Mouse (Mus musculus) limb, embryonic 14.5 days (tissue): ENCODE measurements at regions not wholly inside any gene's neighbourhood (a gene's known extent, or its start where the extent isn't known, plus 50 kb on each side); places are given as distances from the start of the nearest gene placed in this dataset.

Experiments used
- ATAC-seq: fragments of 200-750 bp; cut with Nextera tagmentation; 2 replicates; pipeline ENCODE4 v1.8.0; 2017; ENCODE audit warnings: low read depth, moderate number of reproducible peaks, moderate TSS enrichment; ENCODE audit not compliant: low FRiP score
- DNase-seq: peaks from one replicate; pipeline ENCODE4 v3.0.0-alpha.2; 2015; ENCODE audit warnings: low spot score
- H3K27ac ChIP-seq: fragments of 300-500 bp; sonication (generic); replicated peaks from 2 replicates; pipeline ENCODE4 v1.5.1; 2014; ENCODE audit warnings: low read depth, mild to moderate bottlenecking, low read length, moderate library complexity, mixed read lengths
- H3K27me3 ChIP-seq: fragments of 300-500 bp; sonication (generic); 2 replicates; pipeline ENCODE4 v1.6.1; 2014; ENCODE audit warnings: low read length, mixed read lengths; ENCODE audit not compliant: control insufficient read depth, insufficient read depth
- H3K36me3 ChIP-seq: fragments of 300-500 bp; sonication (generic); 2 replicates; pipeline ENCODE4 v1.6.1; 2014; ENCODE audit warnings: mild to moderate bottlenecking, low read length, moderate library complexity, mixed read lengths; ENCODE audit not compliant: control insufficient read depth, insufficient read depth
- H3K4me1 ChIP-seq: fragments of 300-500 bp; sonication (generic); 2 replicates; pipeline ENCODE4 v1.6.1; 2014; ENCODE audit warnings: antibody characterized with exemption, low read length, mixed read lengths; ENCODE audit not compliant: control insufficient read depth, insufficient read depth
- H3K4me2 ChIP-seq: fragments of 300-500 bp; sonication (generic); replicated peaks from 2 replicates; pipeline ENCODE4 v1.6.1; 2014; ENCODE audit warnings: low read depth, mild to moderate bottlenecking, low read length, moderate library complexity; ENCODE audit not compliant: severe bottlenecking
- H3K4me3 ChIP-seq: fragments of 300-500 bp; sonication (generic); replicated peaks from 2 replicates; pipeline ENCODE4 v1.5.1; 2014; ENCODE audit warnings: low read length
- H3K9ac ChIP-seq: fragments of 300-500 bp; sonication (generic); 2 replicates; pipeline ENCODE4 v1.6.1; 2014; ENCODE audit warnings: mild to moderate bottlenecking, low read depth, low read length, moderate library complexity; ENCODE audit not compliant: severe bottlenecking
- H3K9me3 ChIP-seq: fragments of 300-500 bp; sonication (generic); 2 replicates; pipeline ENCODE4 v1.6.1; 2016; ENCODE audit warnings: low read length; ENCODE audit not compliant: control insufficient read depth
- POLR2A ChIP-seq: fragments of 200-500 bp; IDR thresholded peaks from 2 replicates; pipeline ENCODE4 v1.8.0; 2012; ENCODE audit warnings: inconsistent platforms, mild to moderate bottlenecking, moderate library complexity, borderline replicate concordance; ENCODE audit not compliant: insufficient read depth, insufficient read length; ENCODE audit errors: extremely low read depth
- WGBS: fragments of 180-500 bp; shearing (Covaris S2); extraction: QIAGEN DNeasy Blood & Tissue Kit; methylation state at CpG from one replicate; pipeline ENCODE4 v1.1.7; 2014; 5-methylcytosine and 5-hydroxymethylcytosine counted together

DNA sequence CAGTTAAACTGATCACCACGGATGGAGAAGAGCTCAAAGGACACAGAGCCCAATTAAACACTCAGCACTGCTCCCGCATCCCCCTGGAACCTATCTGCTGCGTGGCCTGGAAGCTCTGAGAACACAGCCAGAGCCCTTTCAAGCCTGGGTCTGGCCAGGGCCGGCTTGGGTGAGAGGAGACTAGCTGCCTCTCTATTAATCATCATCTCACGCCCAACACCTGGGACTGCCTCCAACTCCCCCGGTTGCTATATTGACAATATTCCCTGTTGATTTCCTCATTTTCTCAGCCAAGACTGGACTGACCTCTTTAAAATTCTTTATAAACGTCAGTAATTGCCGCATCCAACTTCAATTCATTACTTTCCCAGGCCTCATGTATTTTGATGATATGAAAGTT lies 133.7 kb upstream of the Irx1 start:
- no peaks in the 10 kb centered on the region for H3K36me3 ChIP-seq
- DNase-seq (no peak), ATAC-seq (no peak)
- no peak overlapping the region for H3K9ac ChIP-seq
- H3K4me1 ChIP-seq, result no peaks in the 10 kb centered on the region
- WGBS, result 31% methylated on average over 8 of the region's 8 CpGs
- H3K4me2 ChIP-seq, result no peak overlapping the region
- no peak for TF ChIP-seq POLR2A
- no peaks in the 10 kb centered on the region for H3K27me3 ChIP-seq
- no peak overlapping the region for H3K4me3 ChIP-seq
- H3K27ac ChIP-seq, result no peak overlapping the region
- no peaks in the 10 kb centered on the region for H3K9me3 ChIP-seq

DNA sequence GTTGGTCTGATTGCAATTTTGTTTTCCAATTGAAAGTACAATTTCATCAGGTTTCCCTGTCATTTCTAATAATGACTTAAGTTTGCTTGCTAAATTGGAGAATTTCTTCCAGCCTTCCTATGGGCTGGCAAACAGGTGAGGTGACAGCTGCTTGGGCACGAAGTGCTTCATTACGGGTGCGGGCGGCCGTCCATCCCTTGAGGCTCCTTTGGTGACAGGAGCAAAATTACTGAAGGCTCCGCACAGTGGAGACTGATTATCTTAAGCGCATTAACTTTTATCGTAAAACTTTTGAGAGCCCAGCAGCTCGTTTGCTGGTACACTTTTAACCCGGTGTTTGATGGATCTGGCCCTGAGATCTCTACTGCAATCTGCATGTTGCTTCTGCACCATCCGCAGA lies 134.3 kb upstream of the Irx1 start:
- Histone ChIP-seq H3K27ac (no peak overlapping the region), H3K9me3 (no peaks in the 10 kb centered on the region), H3K4me1 (no peaks in the 10 kb centered on the region), H3K4me2 (no peak overlapping the region), H3K9ac (no peak overlapping the region), H3K27me3 (no peaks in the 10 kb centered on the region), H3K36me3 (no peaks in the 10 kb centered on the region), H3K4me3 (no peak overlapping the region)
- DNase-seq, result no peak
- ATAC-seq, result no peak
- 42% methylated on average over 11 of the region's 11 CpGs for WGBS
- no peak for TF ChIP-seq POLR2A

DNA sequence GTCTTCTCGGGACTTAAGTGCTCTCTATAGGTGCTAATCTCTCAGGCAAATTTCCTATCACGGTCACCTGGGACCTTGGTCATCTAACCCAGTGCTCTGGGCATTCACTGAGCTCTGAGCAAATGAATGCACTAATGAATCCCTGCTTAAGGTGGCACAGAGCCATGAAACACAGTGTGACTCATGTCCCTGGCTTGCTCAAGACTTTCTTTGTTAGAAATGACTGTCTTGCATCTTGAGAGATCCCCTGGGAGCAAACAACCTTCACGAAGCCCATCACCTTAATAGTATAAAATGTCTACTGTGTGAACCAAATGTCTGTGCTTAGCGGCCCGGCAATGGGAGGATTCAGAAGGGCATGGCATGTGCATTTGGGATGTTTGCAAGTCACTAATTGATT lies 137.2 kb upstream of the Irx1 start:
- TF ChIP-seq POLR2A, result no peak
- 87% methylated on average over 5 of the region's 5 CpGs for WGBS

DNA sequence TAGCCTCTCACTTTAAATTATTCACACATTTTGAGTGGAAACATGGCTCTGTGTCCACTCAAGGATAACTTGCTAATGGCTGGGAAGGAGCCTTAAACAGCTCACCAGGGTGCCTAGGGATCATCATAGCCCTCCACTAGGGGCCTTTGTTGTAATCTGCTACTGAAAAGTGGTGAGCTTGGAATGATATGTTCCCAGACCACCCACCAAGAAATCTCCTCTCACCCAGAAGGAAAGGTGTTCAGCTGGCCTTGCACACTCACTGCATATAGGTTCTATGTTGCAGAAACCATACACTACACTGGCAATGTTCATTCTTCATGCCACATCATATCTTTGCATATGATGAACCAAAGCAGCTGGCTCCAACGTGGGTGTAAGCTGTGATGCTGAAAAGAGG lies 145.1 kb upstream of the Irx1 start:
- H3K9ac ChIP-seq, result no peak overlapping the region
- no peak overlapping the region for H3K27ac ChIP-seq
- H3K4me3 ChIP-seq, result no peak overlapping the region
- H3K27me3 ChIP-seq, result no peaks in the 10 kb centered on the region
- H3K4me2 ChIP-seq, result no peak overlapping the region
- no peaks in the 10 kb centered on the region for H3K36me3 ChIP-seq
- ATAC-seq, result no peak
- DNase-seq, result no peak
- H3K9me3 ChIP-seq, result no peaks in the 10 kb centered on the region
- H3K4me1 ChIP-seq, result no peaks in the 10 kb centered on the region
- no peak for TF ChIP-seq POLR2A
- WGBS, result 72% methylated on average over 1 of the region's 1 CpGs

More for the DNA sequence above, 137.2 kb upstream of the Irx1 start:
- DNase-seq, result no peak
- H3K9me3 ChIP-seq, result no peaks in the 10 kb centered on the region
- no peaks in the 10 kb centered on the region for H3K36me3 ChIP-seq
- H3K9ac ChIP-seq, result no peak overlapping the region
- no peaks in the 10 kb centered on the region for H3K4me1 ChIP-seq
- no peaks in the 10 kb centered on the region for H3K27me3 ChIP-seq
- no peak overlapping the region for H3K27ac ChIP-seq
- H3K4me3 ChIP-seq, result no peak overlapping the region
- H3K4me2 ChIP-seq, result no peak overlapping the region
- ATAC-seq, result no peak

DNA sequence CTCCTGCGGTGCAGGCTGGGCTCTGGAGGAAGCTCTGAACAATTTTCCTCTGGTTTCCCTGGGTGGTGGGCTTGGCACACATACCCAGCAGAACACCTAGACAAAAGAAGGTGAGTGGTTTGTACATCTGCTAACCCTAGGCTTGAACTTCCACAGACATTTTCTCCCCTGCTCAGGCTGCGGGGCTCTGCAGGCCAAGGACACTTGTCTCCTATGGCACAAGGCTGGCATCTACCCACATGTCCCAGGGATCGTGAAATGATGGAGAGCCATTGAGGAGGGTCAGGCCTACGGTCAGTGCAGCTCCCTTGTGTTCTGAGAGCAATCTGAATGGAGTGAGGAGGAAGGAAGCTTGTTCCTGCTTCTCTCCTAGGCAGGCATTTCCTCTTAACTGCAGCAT lies 150.4 kb upstream of the Irx1 start:
- Histone ChIP-seq H3K9me3 (no peaks in the 10 kb centered on the region), H3K4me3 (no peak overlapping the region), H3K27ac (no peak overlapping the region), H3K4me2 (no peak overlapping the region), H3K4me1 (no peaks in the 10 kb centered on the region), H3K27me3 (no peaks in the 10 kb centered on the region), H3K36me3 (no peaks in the 10 kb centered on the region), H3K9ac (no peak overlapping the region)
- 87% methylated on average over 4 of the region's 4 CpGs for WGBS
- ATAC-seq (no peak), DNase-seq (no peak)
- TF ChIP-seq POLR2A, result no peak
